Mouse (Mus musculus) heart, embryonic 11.5 days (tissue): ENCODE results near the gene Mgat5. TPM values are rescaled to one million over a fixed set of nuclear protein-coding genes. Genes with fewer than 3 reads are reported as not detected.

ENCODE experiments used
- ATAC-seq: fragments of 200-750 bp; cut with Nextera tagmentation; replicated peaks from 2 replicates; pipeline ENCODE4 v1.8.0; 2017; ENCODE audit warnings: moderate library complexity; ENCODE audit not compliant: insufficient number of reproducible peaks, low FRiP score, low TSS enrichment
- H3K27ac ChIP-seq: fragments of 300-500 bp; sonication (generic); 2 replicates; pipeline ENCODE4 v1.5.1; 2014; ENCODE audit warnings: mild to moderate bottlenecking, low read depth, low read length
- H3K27me3 ChIP-seq: fragments of 300-500 bp; sonication (generic); 2 replicates; pipeline ENCODE4 v1.6.1; 2014; ENCODE audit warnings: mild to moderate bottlenecking, low read length, mixed read lengths; ENCODE audit not compliant: control insufficient read depth, insufficient read depth
- H3K36me3 ChIP-seq: fragments of 300-500 bp; sonication (generic); 2 replicates; pipeline ENCODE4 v1.6.1; 2014; ENCODE audit warnings: mild to moderate bottlenecking, low read length, moderate library complexity, mixed read lengths; ENCODE audit not compliant: control insufficient read depth, insufficient read depth
- H3K4me1 ChIP-seq: fragments of 300-500 bp; sonication (generic); 2 replicates; pipeline ENCODE4 v1.6.1; 2014; ENCODE audit warnings: low read length; ENCODE audit not compliant: control insufficient read depth, insufficient read depth
- H3K4me2 ChIP-seq: fragments of 300-500 bp; sonication (generic); 2 replicates; pipeline ENCODE4 v1.6.1; 2014; ENCODE audit warnings: mild to moderate bottlenecking, moderate library complexity
- H3K4me3 ChIP-seq: fragments of 300-500 bp; sonication (generic); 2 replicates; pipeline ENCODE4 v1.5.1; 2014; ENCODE audit warnings: low read depth, low read length
- H3K9ac ChIP-seq: fragments of 300-500 bp; sonication (generic); 2 replicates; pipeline ENCODE4 v1.6.1; 2014; ENCODE audit warnings: mild to moderate bottlenecking, low read depth, low read length, moderate library complexity
- H3K9me3 ChIP-seq: fragments of 300-500 bp; sonication (generic); replicated peaks from 2 replicates; pipeline ENCODE4 v1.6.1; 2016; ENCODE audit warnings: low read length; ENCODE audit not compliant: control insufficient read depth
- WGBS: fragments of 180-500 bp; shearing (Covaris S2); extraction: QIAGEN DNeasy Blood & Tissue Kit; methylation state at CpG from one replicate; pipeline ENCODE4 v1.1.7; 2014; ENCODE audit not compliant: insufficient replicate concordance; 5-methylcytosine and 5-hydroxymethylcytosine counted together
- polyA plus RNA-seq: library from polyadenylated mRNA; unstranded; fragments of >200 nt; fragmentation: Nextera tagmentation; extraction: Ambion mirVana; gene quantifications from 2 replicates; pipeline ENCODE4 v1.2.1, GENCODE M21; 2014

The Mgat5 gene
- polyA plus RNA-seq, 1 experiment from 2014 or later: 4.9 TPM

DNA sequence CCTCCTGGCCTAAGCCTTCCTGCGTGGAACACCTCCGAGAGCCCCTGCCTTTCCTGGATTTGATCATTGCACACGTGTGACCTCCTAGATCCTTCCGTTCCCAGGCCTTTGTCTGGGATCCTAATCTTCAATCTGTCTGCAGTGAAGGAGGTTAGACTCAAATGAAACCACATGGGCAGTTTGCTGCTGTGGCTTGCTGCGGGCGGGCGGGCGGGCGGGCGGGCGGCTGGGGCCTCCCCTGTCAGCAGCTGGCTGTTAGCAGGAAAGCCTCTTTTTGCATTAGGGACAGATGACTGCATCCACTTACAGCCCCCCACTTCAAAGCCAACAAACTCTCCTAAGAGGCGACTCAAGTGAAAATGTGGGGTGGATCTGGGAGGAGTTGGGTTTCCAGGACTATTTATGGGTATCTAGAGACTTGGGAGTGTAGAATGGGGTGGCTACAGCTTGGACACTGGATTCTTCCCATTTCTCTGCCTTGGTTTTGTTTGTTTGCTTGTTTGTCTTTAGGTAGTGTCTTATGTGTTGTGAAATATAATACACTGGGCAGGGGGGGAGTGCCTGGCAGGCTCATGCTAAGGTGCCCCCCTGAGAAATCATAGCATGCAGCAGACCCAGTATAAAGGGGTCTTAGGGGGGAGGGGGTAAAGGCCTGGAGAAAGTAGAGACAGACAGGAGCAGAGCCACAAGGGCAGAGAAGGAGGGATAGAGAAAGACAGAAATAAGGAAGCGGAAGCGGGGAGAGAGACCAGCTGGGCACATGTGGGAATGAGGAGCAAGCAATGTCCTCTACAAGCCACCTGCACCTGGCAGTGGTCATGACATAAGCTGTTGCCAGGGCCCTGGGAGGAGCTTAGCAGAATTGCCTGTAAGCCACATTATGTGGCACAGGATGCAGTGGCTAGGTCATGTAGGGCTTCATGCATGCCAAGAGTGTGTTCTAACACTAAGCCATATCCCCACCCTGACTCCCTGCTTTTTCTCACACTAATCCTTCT is 238.4 kb downstream of the Mgat5 start:
- no peak overlapping the region for H3K4me3 ChIP-seq
- ATAC-seq: 0 out of 2 replicates have a peak, but pooled peaks have one; percentile 25
- H3K9me3 ChIP-seq: no peaks in the 10 kb centered on the region
- peak overlapping the region; percentile 12; the same call in 1 of the 2 replicates for H3K27ac ChIP-seq
- no peak overlapping the region for H3K4me2 ChIP-seq
- H3K36me3 ChIP-seq: no peaks in the 10 kb centered on the region
- H3K27me3 ChIP-seq: no peaks in the 10 kb centered on the region
- WGBS: 24% methylated on average over 14 of the region's 14 CpGs
- H3K4me1 ChIP-seq: peaks cover 23% of the 10 kb centered on the region
- no peak overlapping the region for H3K9ac ChIP-seq

GRCm38 (mm10) chr1:127444836-127445485 is 240.1 kb downstream of the Mgat5 start:
- Histone ChIP-seq H3K36me3 (peaks cover 3% of the 10 kb centered on the region; the same call in 1 of the 2 replicates), H3K9ac (no peak overlapping the region), H3K4me3 (no peak overlapping the region), H3K9me3 (no peaks in the 10 kb centered on the region), H3K4me2 (no peak overlapping the region), H3K4me1 (peaks cover 21% of the 10 kb centered on the region), H3K27me3 (no peaks in the 10 kb centered on the region), H3K27ac (no peak overlapping the region)
- 35% methylated on average over 5 of the region's 5 CpGs for WGBS
- no peak for ATAC-seq

DNA sequence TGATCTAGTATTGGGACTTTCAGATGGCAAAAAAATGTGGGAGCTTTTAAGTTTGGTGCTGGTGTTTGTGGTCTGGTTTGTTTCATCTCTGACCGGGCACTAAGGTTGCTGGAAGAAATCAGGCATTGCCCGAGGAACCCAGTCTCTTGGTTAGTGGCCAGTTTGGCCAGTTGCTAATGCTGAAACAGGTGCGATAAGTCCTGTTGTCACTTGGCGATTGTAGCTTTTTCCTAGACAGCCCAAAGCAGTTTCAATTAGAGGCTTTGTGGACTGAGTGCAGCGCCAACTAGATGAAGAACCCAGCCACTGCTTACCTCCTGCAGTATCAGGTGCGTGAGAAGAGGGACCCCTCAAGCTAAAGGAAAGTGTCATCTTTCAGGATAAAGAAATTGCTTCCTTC is 248.6 kb downstream of the Mgat5 start:
- Histone ChIP-seq H3K4me1 (no peaks in the 10 kb centered on the region), H3K27ac (no peak overlapping the region), H3K4me3 (no peak overlapping the region), H3K9me3 (no peaks in the 10 kb centered on the region), H3K4me2 (no peak overlapping the region), H3K9ac (no peak overlapping the region), H3K27me3 (no peaks in the 10 kb centered on the region), H3K36me3 (peaks cover 3% of the 10 kb centered on the region; the same call in 1 of the 2 replicates)
- 86% methylated on average over 6 of the region's 6 CpGs for WGBS
- no peak for ATAC-seq

- Histone ChIP-seq H3K4me2 (no peak overlapping the region), H3K4me3 (no peak overlapping the region), H3K36me3 (no peaks in the 10 kb centered on the region), H3K27ac (no peak overlapping the region), H3K9ac (no peak overlapping the region), H3K9me3 (no peaks in the 10 kb centered on the region), H3K27me3 (no peaks in the 10 kb centered on the region), H3K4me1 (peaks cover 5% of the 10 kb centered on the region; the same call in 1 of the 2 replicates)
- WGBS: 14% methylated on average over 6 of the region's 6 CpGs
- ATAC-seq: no peak
Observed at GRCm38 (mm10) chr1:127459015-127459451, 254.2 kb downstream of the Mgat5 start.

DNA sequence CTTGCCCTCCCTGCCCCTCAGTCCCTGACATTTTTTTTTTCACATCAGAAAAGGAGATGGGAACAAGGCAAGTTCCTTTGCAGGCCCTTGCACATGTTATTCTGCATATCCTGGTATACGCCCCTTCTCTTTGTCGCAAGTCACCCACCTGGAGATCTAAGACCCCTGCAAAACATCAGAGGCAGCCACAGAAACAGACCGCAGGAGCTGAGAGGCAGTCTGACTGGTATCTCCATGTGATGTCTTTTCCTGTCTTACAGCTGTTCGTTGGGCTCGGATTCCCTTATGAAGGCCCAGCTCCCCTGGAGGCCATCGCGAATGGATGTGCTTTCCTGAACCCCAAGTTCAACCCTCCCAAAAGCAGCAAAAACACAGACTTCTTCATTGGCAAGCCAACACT is 254.8 kb downstream of the Mgat5 start:
- Histone ChIP-seq H3K4me3 (no peak overlapping the region), H3K27ac (no peak overlapping the region), H3K4me2 (no peak overlapping the region), H3K9me3 (no peaks in the 10 kb centered on the region), H3K9ac (no peak overlapping the region), H3K27me3 (no peaks in the 10 kb centered on the region), H3K36me3 (no peaks in the 10 kb centered on the region), H3K4me1 (peaks cover 5% of the 10 kb centered on the region; the same call in 1 of the 2 replicates)
- ATAC-seq: no peak
- WGBS: 74% methylated on average over 7 of the region's 7 CpGs

DNA sequence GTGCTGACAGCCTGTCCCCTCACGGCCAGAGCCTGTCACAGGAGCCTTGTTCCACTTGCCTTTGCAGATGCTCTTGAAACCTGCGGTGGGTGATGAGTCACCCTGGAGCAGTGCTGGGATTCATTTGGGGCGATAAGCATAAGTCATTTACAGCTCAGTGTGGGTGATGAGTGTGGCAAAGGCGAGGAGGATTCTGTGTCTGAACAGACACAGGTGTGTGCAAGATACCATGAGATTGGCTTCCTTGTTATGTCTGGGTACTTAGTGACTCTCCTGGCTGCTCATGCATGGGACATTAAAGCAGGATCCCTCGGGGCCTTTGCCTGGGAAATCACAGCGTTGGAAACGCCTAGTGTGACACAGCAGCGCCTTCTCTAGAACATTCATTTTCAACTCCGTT is 256.2 kb downstream of the Mgat5 start:
- Histone ChIP-seq H3K36me3 (no peaks in the 10 kb centered on the region), H3K9ac (no peak overlapping the region), H3K4me2 (no peak overlapping the region), H3K9me3 (no peaks in the 10 kb centered on the region), H3K4me1 (peaks cover 14% of the 10 kb centered on the region), H3K27me3 (no peaks in the 10 kb centered on the region), H3K27ac (no peak overlapping the region), H3K4me3 (no peak overlapping the region)
- 58% methylated on average over 9 of the region's 9 CpGs for WGBS
- 0 out of 2 replicates have a peak, but pooled peaks have one; percentile 37 for ATAC-seq

DNA sequence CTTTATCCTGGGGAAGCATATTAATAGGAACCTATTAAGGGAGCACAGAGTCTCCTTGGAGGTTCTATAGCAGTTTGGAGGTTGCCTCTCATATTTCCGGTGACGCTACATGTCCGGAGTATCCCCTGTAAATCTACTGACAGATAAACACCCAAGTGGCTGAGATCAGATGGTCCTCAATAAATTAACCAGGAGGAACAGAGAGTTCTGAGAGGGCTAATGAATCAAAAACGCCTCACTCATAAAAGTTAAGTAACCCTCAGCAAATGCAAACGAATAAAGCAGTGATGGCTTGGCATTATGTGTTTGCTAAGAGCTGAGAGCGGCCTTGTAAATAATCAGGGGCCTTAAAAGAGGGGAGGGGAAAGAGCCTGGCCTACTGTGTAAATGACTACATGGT is 259.2 kb downstream of the Mgat5 start:
- Histone ChIP-seq H3K4me3 (no peak overlapping the region), H3K4me1 (peaks cover 14% of the 10 kb centered on the region), H3K27me3 (no peaks in the 10 kb centered on the region), H3K36me3 (no peaks in the 10 kb centered on the region), H3K9ac (no peak overlapping the region), H3K27ac (no peak overlapping the region), H3K4me2 (no peak overlapping the region), H3K9me3 (no peaks in the 10 kb centered on the region)
- no peak for ATAC-seq
- WGBS: 85% methylated on average over 6 of the region's 6 CpGs

DNA sequence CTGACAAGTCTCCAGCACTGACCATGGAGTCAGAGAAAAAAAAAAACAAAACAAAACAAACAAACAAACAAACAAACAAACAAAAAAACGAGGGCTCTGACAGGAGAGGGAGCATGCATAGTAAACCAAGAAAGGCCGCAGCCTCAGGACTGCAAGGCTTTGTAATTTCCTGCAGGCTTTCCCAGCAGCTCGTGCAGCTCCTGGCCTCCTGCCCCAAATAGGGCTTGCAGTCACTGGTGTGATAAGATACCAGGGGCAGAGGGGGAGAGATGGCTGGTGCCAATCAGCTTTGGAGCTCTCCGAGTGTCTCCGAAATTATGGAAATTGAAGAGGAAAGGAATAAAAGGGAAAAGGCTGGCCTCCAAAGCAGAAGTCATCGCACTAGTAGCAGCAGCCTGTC is 260.5 kb downstream of the Mgat5 start:
- H3K4me1 ChIP-seq: peaks cover 14% of the 10 kb centered on the region
- no peaks in the 10 kb centered on the region for H3K9me3 ChIP-seq
- 16% methylated on average over 6 of the region's 6 CpGs for whole genome bisulfite sequencing
- H3K36me3 ChIP-seq: no peaks in the 10 kb centered on the region
- no peak for ATAC-seq
- no peaks in the 10 kb centered on the region for H3K27me3 ChIP-seq
- no peak overlapping the region; the same call in 1 of the 2 replicates for H3K27ac ChIP-seq
- no peak overlapping the region for H3K9ac ChIP-seq
- H3K4me2 ChIP-seq: peak overlapping the region; percentile 36; the same call in 1 of the 2 replicates
- no peak overlapping the region for H3K4me3 ChIP-seq
